Mouse (Mus musculus) intestine, embryonic 15.5 days (tissue): ENCODE results near the gene Fam71a. TPM values are rescaled to one million over a fixed set of nuclear protein-coding genes. Genes with fewer than 3 reads are reported as not detected.
A peak's percentile ranks its signal among the peaks of the same experiment; 100 is the strongest.

Experiments
- ATAC-seq: fragments of 200-750 bp; cut with Nextera tagmentation; 2 replicates; pipeline ENCODE4 v1.8.0; 2017; ENCODE audit warnings: moderate TSS enrichment, moderate library complexity
- H3K27ac ChIP-seq: fragments of 300-500 bp; sonication (generic); 2 replicates; pipeline ENCODE4 v1.5.1; 2015; ENCODE audit warnings: mild to moderate bottlenecking, inconsistent platforms
- H3K27me3 ChIP-seq: fragments of 300-500 bp; sonication (generic); replicated peaks from 2 replicates; pipeline ENCODE4 v1.6.1; 2015; ENCODE audit warnings: inconsistent platforms
- H3K36me3 ChIP-seq: fragments of 300-500 bp; sonication (generic); 2 replicates; pipeline ENCODE4 v1.6.1; 2015; ENCODE audit warnings: inconsistent platforms
- H3K4me1 ChIP-seq: fragments of 300-500 bp; sonication (generic); replicated peaks from 2 replicates; pipeline ENCODE4 v1.6.1; 2015; ENCODE audit warnings: inconsistent platforms
- H3K4me2 ChIP-seq: fragments of 300-500 bp; sonication (generic); replicated peaks from 2 replicates; pipeline ENCODE4 v1.6.1; 2015; ENCODE audit warnings: mild to moderate bottlenecking, inconsistent platforms
- H3K4me3 ChIP-seq: fragments of 300-500 bp; sonication (generic); replicated peaks from 2 replicates; pipeline ENCODE4 v1.5.1; 2015; ENCODE audit warnings: inconsistent platforms
- H3K9ac ChIP-seq: fragments of 300-500 bp; sonication (generic); 2 replicates; pipeline ENCODE4 v1.6.1; 2015; ENCODE audit warnings: inconsistent platforms
- H3K9me3 ChIP-seq: fragments of 300-500 bp; sonication (generic); 2 replicates; pipeline ENCODE4 v1.6.1; 2016; ENCODE audit warnings: inconsistent platforms
- WGBS: fragments of 180-500 bp; shearing (Covaris S2); methylation state at CpG from one replicate; pipeline ENCODE4 v1.1.7; 2015; 5-methylcytosine and 5-hydroxymethylcytosine counted together
- polyA plus RNA-seq: library from polyadenylated mRNA; unstranded; fragments of >200 nt; fragmentation: Nextera tagmentation; extraction: Ambion mirVana; gene quantifications from 2 replicates; pipeline ENCODE4 v1.2.1, GENCODE M21; 2015

The Fam71a gene
- polyA plus RNA-seq, result not detected in 2 replicates

- no peak within 1 kb of the TSS for H3K4me2 ChIP-seq
- no peak for ATAC-seq
- H3K4me1 ChIP-seq, result no peaks in the 10 kb centered on the region
- no peaks in the 10 kb centered on the region for H3K36me3 ChIP-seq
- H3K27me3 ChIP-seq, result no peaks in the 10 kb centered on the region
- H3K9me3 ChIP-seq, result no peaks in the 10 kb centered on the region
- no peak within 1 kb of the TSS for H3K9ac ChIP-seq
- WGBS, result 85% methylated on average over 3 of the region's 3 CpGs
- no peak within 1 kb of the TSS for H3K4me3 ChIP-seq
- no peak within 1 kb of the TSS for H3K27ac ChIP-seq
These were observed at the start of gene Fam71a for GRCm38 (mm10) chr1:191164717-191165116. TSS of gene Fam71a (minus strand) at chr1:191164817.

DNA sequence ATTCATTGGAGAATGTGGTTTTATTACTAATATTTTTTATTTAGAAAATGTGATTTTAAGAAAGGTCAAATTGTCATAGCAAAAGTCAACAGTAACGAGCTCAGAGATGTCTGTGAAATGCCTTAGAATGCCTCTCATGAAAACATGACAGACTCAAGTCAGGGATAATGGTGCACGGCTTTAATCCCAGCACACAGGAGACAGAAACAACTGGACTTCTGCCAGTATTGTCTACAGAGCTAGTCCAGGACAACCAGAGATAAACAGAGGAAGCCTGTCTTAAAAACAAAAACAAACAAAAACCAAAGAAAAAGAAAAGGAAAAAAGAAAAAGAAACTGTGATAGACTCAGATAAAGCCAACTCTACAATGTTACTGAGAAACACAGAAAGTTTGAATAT, 46.5 kb upstream of the Fam71a start:
- H3K27ac ChIP-seq, result no peak overlapping the region
- H3K27me3 ChIP-seq, result no peaks in the 10 kb centered on the region
- no peaks in the 10 kb centered on the region for H3K36me3 ChIP-seq
- H3K4me2 ChIP-seq, result no peak overlapping the region
- no peak for ATAC-seq
- H3K4me3 ChIP-seq, result no peak overlapping the region
- 51% methylated on average over 2 of the region's 2 CpGs for WGBS
- no peaks in the 10 kb centered on the region for H3K9me3 ChIP-seq
- H3K9ac ChIP-seq, result no peak overlapping the region
- peaks cover 2% of the 10 kb centered on the region; the same call in 1 of the 2 replicates for H3K4me1 ChIP-seq

GRCm38 (mm10) chr1:191205791-191206190, 41.2 kb upstream of the Fam71a start:
- no peaks in the 10 kb centered on the region for H3K4me1 ChIP-seq
- no peak for ATAC-seq
- WGBS, result 75% methylated on average over 5 of the region's 5 CpGs

DNA sequence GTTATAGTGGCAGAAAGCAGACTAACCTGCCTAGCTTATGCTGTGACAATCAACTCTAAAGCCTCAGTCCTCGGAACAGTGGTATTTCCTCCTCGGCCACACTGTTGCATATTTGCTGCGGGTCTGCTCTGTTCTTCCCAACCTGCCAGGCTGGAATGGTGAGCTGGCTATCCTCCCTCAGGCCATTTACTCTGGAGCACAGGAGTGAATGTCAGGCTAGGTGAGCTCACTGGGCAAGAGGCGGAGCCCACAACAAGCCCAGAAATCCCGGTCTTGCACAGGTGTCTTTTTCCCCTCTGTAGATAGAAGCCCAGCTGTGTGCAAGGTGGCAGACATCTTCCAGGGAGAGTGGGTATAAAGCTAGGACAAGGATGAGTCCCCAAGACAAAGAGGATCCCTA, 40.3 kb upstream of the Fam71a start:
- Histone ChIP-seq H3K27me3 (no peaks in the 10 kb centered on the region), H3K9me3 (no peaks in the 10 kb centered on the region), H3K4me3 (no peak overlapping the region), H3K4me1 (no peaks in the 10 kb centered on the region), H3K36me3 (no peaks in the 10 kb centered on the region), H3K9ac (no peak overlapping the region), H3K4me2 (no peak overlapping the region), H3K27ac (no peak overlapping the region)
- ATAC-seq, result no peak
- 56% methylated on average over 5 of the region's 5 CpGs for WGBS

More at GRCm38 (mm10) chr1:191205791-191206190, 41.2 kb upstream of the Fam71a start:
- no peak overlapping the region for H3K27ac ChIP-seq
- H3K4me3 ChIP-seq, result no peak overlapping the region
- no peaks in the 10 kb centered on the region for H3K36me3 ChIP-seq
- H3K9ac ChIP-seq, result no peak overlapping the region
- H3K4me2 ChIP-seq, result no peak overlapping the region
- no peaks in the 10 kb centered on the region for H3K9me3 ChIP-seq
- no peaks in the 10 kb centered on the region for H3K27me3 ChIP-seq

DNA sequence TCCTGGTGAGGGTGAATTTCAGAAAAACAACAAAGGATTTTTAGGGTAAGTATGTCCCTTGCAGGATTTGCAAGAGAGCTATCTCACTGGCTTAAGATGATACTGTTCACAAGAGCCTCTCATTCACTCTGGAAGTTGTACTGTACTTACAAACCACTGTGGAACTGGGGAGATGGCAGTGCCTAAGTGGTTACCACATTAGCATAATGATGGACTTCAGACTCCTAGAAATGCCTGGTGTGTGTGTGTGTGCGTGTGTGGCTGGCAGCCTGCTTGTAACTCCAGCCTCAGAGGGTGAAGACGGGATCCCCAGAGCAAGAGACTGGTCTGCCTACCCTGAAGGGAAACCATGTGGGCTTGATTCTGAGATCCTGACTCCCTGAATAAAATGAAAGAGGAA, 38.9 kb upstream of the Fam71a start:
- no peaks in the 10 kb centered on the region for H3K27me3 ChIP-seq
- H3K4me2 ChIP-seq, result no peak overlapping the region
- WGBS, result 64% methylated on average over 2 of the region's 2 CpGs
- no peaks in the 10 kb centered on the region for H3K36me3 ChIP-seq
- no peaks in the 10 kb centered on the region for H3K4me1 ChIP-seq
- no peak overlapping the region for H3K27ac ChIP-seq
- no peak overlapping the region for H3K9ac ChIP-seq
- H3K4me3 ChIP-seq, result no peak overlapping the region
- no peaks in the 10 kb centered on the region for H3K9me3 ChIP-seq
- peak; percentile 71; the same call in 1 of the 2 replicates for ATAC-seq

GRCm38 (mm10) chr1:191202208-191202952, 37.8 kb upstream of the Fam71a start:
- no peaks in the 10 kb centered on the region for H3K27me3 ChIP-seq
- no peak overlapping the region for H3K4me3 ChIP-seq
- H3K9me3 ChIP-seq, result no peaks in the 10 kb centered on the region
- WGBS, result 83% methylated on average over 11 of the region's 11 CpGs
- no peak overlapping the region for H3K4me2 ChIP-seq
- H3K4me1 ChIP-seq, result no peaks in the 10 kb centered on the region
- no peak overlapping the region for H3K27ac ChIP-seq
- no peaks in the 10 kb centered on the region for H3K36me3 ChIP-seq
- H3K9ac ChIP-seq, result no peak overlapping the region
- no peak for ATAC-seq

DNA sequence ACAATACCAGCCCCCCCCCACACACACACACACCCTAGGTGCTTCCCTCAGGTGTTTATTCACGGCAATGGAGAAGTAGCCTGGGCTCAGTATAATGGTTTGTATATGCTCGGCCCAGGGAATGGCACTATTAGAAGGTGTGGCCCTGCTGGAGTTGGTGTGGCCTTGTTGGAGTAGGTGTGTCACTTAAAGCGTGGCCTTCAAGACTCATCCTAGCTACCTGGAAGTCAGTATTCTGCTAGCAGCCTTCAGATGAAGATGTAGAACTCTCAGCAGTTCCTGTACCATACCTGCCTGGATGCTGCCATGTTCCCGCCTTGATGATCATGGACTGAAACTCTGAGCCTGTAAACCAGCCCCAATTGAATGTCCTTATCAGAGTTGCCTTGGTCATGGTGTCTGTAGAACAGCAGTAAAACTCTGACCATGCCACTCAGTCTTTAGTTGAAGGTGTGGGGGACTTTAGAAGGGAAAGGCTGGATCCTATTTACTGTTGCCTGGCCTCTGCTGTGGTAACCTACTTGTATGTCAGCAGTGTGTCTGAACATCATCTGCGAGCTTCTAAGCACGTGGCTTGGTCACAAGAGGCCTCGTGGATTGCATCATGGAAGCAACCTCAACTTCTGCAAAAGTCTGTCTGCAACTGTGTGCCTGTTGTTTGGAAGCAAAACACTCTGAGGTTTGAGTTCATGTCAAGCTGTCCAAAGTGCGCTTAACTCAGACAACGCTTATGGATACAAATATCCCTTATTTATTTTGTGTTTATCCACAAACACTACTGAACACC, 36.4 kb upstream of the Fam71a start:
- no peak overlapping the region for H3K9ac ChIP-seq
- H3K4me1 ChIP-seq, result no peaks in the 10 kb centered on the region
- ATAC-seq, result no peak
- no peaks in the 10 kb centered on the region for H3K9me3 ChIP-seq
- no peaks in the 10 kb centered on the region for H3K36me3 ChIP-seq
- H3K27ac ChIP-seq, result no peak overlapping the region
- 86% methylated on average over 9 of the region's 9 CpGs for WGBS
- H3K4me3 ChIP-seq, result no peak overlapping the region
- H3K4me2 ChIP-seq, result no peak overlapping the region
- H3K27me3 ChIP-seq, result no peaks in the 10 kb centered on the region

DNA sequence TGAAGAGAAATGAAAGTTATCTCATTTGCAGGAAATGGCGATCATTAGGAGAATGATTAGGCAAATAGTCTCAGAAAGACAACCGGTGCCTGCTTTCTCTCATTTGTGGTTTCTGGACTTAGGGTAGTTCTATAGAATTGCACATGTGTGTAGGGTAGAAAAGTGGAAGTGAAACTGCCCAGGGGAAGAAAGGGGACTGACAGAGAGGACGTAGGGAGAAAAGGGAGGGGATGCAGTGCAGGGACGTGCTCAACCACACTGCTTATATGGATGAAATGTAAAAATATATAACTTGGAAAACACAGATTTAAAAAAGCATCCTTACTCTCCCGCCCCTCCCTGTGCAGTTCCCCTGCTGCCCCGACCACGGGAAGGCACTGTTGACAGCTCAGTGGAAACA, 33.3 kb upstream of the Fam71a start:
- WGBS, result 67% methylated on average over 7 of the region's 7 CpGs
- H3K36me3 ChIP-seq, result no peaks in the 10 kb centered on the region
- no peak overlapping the region for H3K9ac ChIP-seq
- H3K27me3 ChIP-seq, result no peaks in the 10 kb centered on the region
- H3K9me3 ChIP-seq, result no peaks in the 10 kb centered on the region
- no peak for ATAC-seq
- H3K4me3 ChIP-seq, result no peak overlapping the region
- H3K4me1 ChIP-seq, result no peaks in the 10 kb centered on the region; the same call in 1 of the 2 replicates
- H3K4me2 ChIP-seq, result no peak overlapping the region
- H3K27ac ChIP-seq, result no peak overlapping the region

DNA sequence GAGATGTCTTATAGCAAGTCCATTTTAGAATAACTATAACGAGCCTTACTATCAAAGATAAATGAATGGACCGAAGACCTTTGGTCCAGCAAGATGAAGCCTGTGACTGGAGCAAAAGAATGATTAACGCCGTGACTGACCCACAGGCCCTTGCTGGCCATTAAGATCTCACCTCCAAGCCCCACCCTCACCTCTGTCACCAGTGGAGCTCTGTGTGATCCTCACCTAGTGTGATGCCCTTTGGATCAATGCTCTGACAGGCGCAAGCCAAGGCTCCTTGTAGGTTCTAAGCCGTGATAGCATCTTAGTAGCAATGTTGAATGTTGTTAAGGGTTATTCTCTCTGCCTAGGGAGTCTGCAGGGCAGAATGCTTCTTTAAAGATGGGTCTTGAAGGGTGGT, 31.4 kb upstream of the Fam71a start:
- H3K9ac ChIP-seq, result no peak overlapping the region
- no peak for ATAC-seq
- WGBS, result 93% methylated on average over 6 of the region's 6 CpGs

GRCm38 (mm10) chr1:191193657-191194424, 29.2 kb upstream of the Fam71a start:
- Histone ChIP-seq H3K4me2 (peak overlapping the region; percentile 10; the same call in 1 of the 2 replicates), H3K9ac (no peak overlapping the region), H3K4me1 (no peaks in the 10 kb centered on the region; the same call in 1 of the 2 replicates), H3K9me3 (no peaks in the 10 kb centered on the region), H3K4me3 (no peak overlapping the region), H3K27ac (no peak overlapping the region), H3K36me3 (no peaks in the 10 kb centered on the region), H3K27me3 (no peaks in the 10 kb centered on the region)
- WGBS, result 23% methylated on average over 14 of the region's 14 CpGs
- ATAC-seq, result peak; percentile 81

More for the DNA sequence above, 31.4 kb upstream of the Fam71a start:
- Histone ChIP-seq H3K9me3 (no peaks in the 10 kb centered on the region), H3K27me3 (no peaks in the 10 kb centered on the region), H3K36me3 (no peaks in the 10 kb centered on the region), H3K4me2 (no peak overlapping the region), H3K4me1 (no peaks in the 10 kb centered on the region; the same call in 1 of the 2 replicates), H3K4me3 (no peak overlapping the region), H3K27ac (no peak overlapping the region)

DNA sequence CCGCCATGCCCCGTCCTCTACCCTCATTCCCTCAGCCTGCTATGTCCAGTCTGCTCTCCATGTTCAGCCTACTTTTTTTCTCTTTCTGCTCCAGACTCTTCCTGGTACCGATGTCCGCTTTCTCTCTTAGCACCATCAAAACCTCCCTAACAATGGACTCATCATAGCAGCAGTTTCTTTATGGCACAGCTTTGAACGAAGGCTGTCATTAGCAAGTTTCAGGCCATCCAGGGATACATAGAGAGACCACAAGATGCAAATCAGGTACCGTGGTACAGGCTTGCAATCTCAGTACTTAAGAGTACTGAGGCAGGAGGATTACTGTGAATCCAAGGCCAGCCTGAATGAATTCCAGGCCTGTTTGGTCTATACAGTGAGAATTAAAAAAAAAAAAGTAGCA, 28.1 kb upstream of the Fam71a start:
- WGBS, result 88% methylated on average over 6 of the region's 6 CpGs
- Histone ChIP-seq H3K9ac (no peak overlapping the region), H3K36me3 (no peaks in the 10 kb centered on the region), H3K27ac (no peak overlapping the region), H3K9me3 (no peaks in the 10 kb centered on the region), H3K4me1 (no peaks in the 10 kb centered on the region; the same call in 1 of the 2 replicates), H3K4me2 (no peak overlapping the region), H3K27me3 (no peaks in the 10 kb centered on the region), H3K4me3 (no peak overlapping the region)
- no peak for ATAC-seq

GRCm38 (mm10) chr1:191192213-191192612, 27.6 kb upstream of the Fam71a start:
- Histone ChIP-seq H3K4me3 (no peak overlapping the region), H3K9ac (no peak overlapping the region), H3K36me3 (no peaks in the 10 kb centered on the region), H3K27ac (no peak overlapping the region), H3K4me2 (no peak overlapping the region), H3K4me1 (no peaks in the 10 kb centered on the region; the same call in 1 of the 2 replicates), H3K9me3 (no peaks in the 10 kb centered on the region), H3K27me3 (no peaks in the 10 kb centered on the region; the same call in 1 of the 2 replicates)
- no peak for ATAC-seq
- WGBS, result 44% methylated on average over 6 of the region's 6 CpGs
